ENCODE assay signal across 14 mouse cellular contexts in genomic region chr13:63724843-63725582, GRCm38 (mm10).
A peak's percentile ranks its signal among the peaks of the same experiment; 100 is the strongest.
DNase-seq lines count a peak whose midpoint lies in the region; ATAC-seq and TF ChIP-seq lines count a peak whose summit lies in the region.
"Had no signal": no experiment of that assay in that cellular context is flagged by ENCODE, and none has a peak within 500 bp of the region (broad histone marks: within the 10 kb centered on the region; RNA-seq: fewer than 3 reads in every experiment).

No protein-coding gene starts in this region.

- H3K4me1 ChIP-seq in forebrain, embryonic 10.5 days, result peaks cover 41% of the 10 kb centered on the region
- no peaks in the 10 kb centered on the region for H3K4me1 ChIP-seq in forebrain, embryonic 14.5 days (ENCODE audit: control insufficient read depth, insufficient read depth, low read length)
- 0 out of 2 replicates have a peak, but pooled peaks cover under 1% of the 10 kb centered on the region for H3K4me1 ChIP-seq in liver, embryonic 11.5 days (replicated peaks; ENCODE audit: control insufficient read depth, insufficient read depth, low read length)
- peaks cover 30% of the 10 kb centered on the region for H3K4me1 ChIP-seq in limb, embryonic 14.5 days (ENCODE audit: control insufficient read depth, insufficient read depth, low read length)
- H3K4me1 ChIP-seq in stomach, embryonic 16.5 days (ENCODE audit: control insufficient read depth, insufficient read depth, low read length), result peaks cover 33% of the 10 kb centered on the region

- peak overlapping the region; percentile 31 for H3K27ac ChIP-seq in forebrain, embryonic 10.5 days
- no peak overlapping the region for H3K27ac ChIP-seq in forebrain, embryonic 14.5 days (ENCODE audit: low read depth, low read length)
- H3K27ac ChIP-seq in liver, embryonic 11.5 days (ENCODE audit: low read depth, low read length), result no peak overlapping the region
- H3K27ac ChIP-seq in limb, embryonic 14.5 days (replicated peaks; ENCODE audit: low read depth, low read length), result 0 out of 2 replicates have a peak overlapping the region, but pooled peaks have one; percentile 20
- peak overlapping the region; percentile 81 for H3K27ac ChIP-seq in stomach, embryonic 16.5 days (ENCODE audit: low read length)
- H3K27ac ChIP-seq: neural tube, embryonic 12.5 days had no signal

- WGBS in forebrain, embryonic 10.5 days, result 73% methylated on average over 2 of the region's 2 CpGs
- WGBS in forebrain, embryonic 14.5 days, result 83% methylated on average over 2 of the region's 2 CpGs
- 72% methylated on average over 2 of the region's 2 CpGs for WGBS in liver, embryonic 11.5 days
- 51% methylated on average over 2 of the region's 2 CpGs for WGBS in limb, embryonic 14.5 days
- WGBS in stomach, embryonic 16.5 days, result 58% methylated on average over 2 of the region's 2 CpGs

- peaks cover 17% of the 10 kb centered on the region; the same call in 1 of the 2 replicates for H3K27me3 ChIP-seq in forebrain, embryonic 10.5 days (ENCODE audit: poor library complexity, severe bottlenecking)
- H3K27me3 ChIP-seq in forebrain, embryonic 14.5 days (replicated peaks; ENCODE audit: control insufficient read depth, insufficient read depth, low read length), result no peaks in the 10 kb centered on the region
- H3K27me3 ChIP-seq in liver, embryonic 11.5 days (replicated peaks; ENCODE audit: control insufficient read depth, insufficient read depth, low read length), result no peaks in the 10 kb centered on the region
- H3K27me3 ChIP-seq in limb, embryonic 14.5 days (ENCODE audit: control insufficient read depth, insufficient read depth, low read length), result no peaks in the 10 kb centered on the region
- no peaks in the 10 kb centered on the region for H3K27me3 ChIP-seq in stomach, embryonic 16.5 days (ENCODE audit: control insufficient read depth, insufficient read depth, low read length)
- H3K27me3 ChIP-seq: heart, embryonic 12.5 days; neural tube, embryonic 12.5 days had no signal

- no peak overlapping the region for H3K4me2 ChIP-seq in forebrain, embryonic 14.5 days (ENCODE audit: low read length)
- H3K4me2 ChIP-seq in liver, embryonic 11.5 days, result no peak overlapping the region
- no peak overlapping the region for H3K4me2 ChIP-seq in limb, embryonic 14.5 days (replicated peaks; ENCODE audit: low read depth, low read length, severe bottlenecking)
- no peak overlapping the region for H3K4me2 ChIP-seq in stomach, embryonic 16.5 days (ENCODE audit: low read depth, low read length)
- H3K4me2 ChIP-seq: heart, embryonic 12.5 days; neural tube, embryonic 12.5 days had no signal

- no peak for DNase-seq in forebrain, embryonic 10.5 days (ENCODE audit: extremely low spot score, low spot score)
- no peak for DNase-seq in forebrain, embryonic 14.5 days (ENCODE audit: low spot score)
- peak; percentile 20 for DNase-seq in liver, embryonic 11.5 days (ENCODE audit: low spot score)
- DNase-seq in liver, result no peak
- no peak for DNase-seq in limb, embryonic 14.5 days (ENCODE audit: low spot score)
- DNase-seq in MN1 (ENCODE audit: low spot score), result no peak
- no peak for DNase-seq in frontal cortex, postnatal 36 days (ENCODE audit: low spot score in 2 of 2)
- DNase-seq: adrenal gland, postnatal 14 days; cerebellum, adult 8-10 months; kidney, postnatal 25 days; thymus, postnatal 4 days had no signal

- H3K9ac ChIP-seq in forebrain, embryonic 14.5 days (ENCODE audit: low read length), result no peak overlapping the region
- H3K9ac ChIP-seq in liver, embryonic 11.5 days (ENCODE audit: low read depth, low read length), result no peak overlapping the region
- no peak overlapping the region for H3K9ac ChIP-seq in limb, embryonic 14.5 days (ENCODE audit: low read depth, low read length, severe bottlenecking)
- peak overlapping the region; percentile 40 for H3K9ac ChIP-seq in stomach, embryonic 16.5 days (ENCODE audit: low read length)
- H3K9ac ChIP-seq: heart, embryonic 12.5 days; neural tube, embryonic 12.5 days had no signal

- ATAC-seq in forebrain, embryonic 14.5 days, result no peak
- no peak for ATAC-seq in liver, embryonic 11.5 days (replicated peaks; ENCODE audit: low FRiP score)
- no peak for ATAC-seq in limb, embryonic 14.5 days (ENCODE audit: low FRiP score, low read depth)
- peak; percentile 38; the same call in 1 of the 2 replicates for ATAC-seq in stomach, embryonic 16.5 days (ENCODE audit: insufficient read depth, low FRiP score)

- no peaks in the 10 kb centered on the region for H3K9me3 ChIP-seq in forebrain, embryonic 10.5 days
- H3K9me3 ChIP-seq in forebrain, embryonic 14.5 days (replicated peaks; ENCODE audit: control insufficient read depth, low read length), result no peaks in the 10 kb centered on the region
- H3K9me3 ChIP-seq in liver, embryonic 11.5 days (ENCODE audit: control insufficient read depth, low read length), result no peaks in the 10 kb centered on the region
- no peaks in the 10 kb centered on the region for H3K9me3 ChIP-seq in limb, embryonic 14.5 days (ENCODE audit: control insufficient read depth, low read length)
- no peaks in the 10 kb centered on the region for H3K9me3 ChIP-seq in stomach, embryonic 16.5 days (replicated peaks; ENCODE audit: control insufficient read depth, low read length)
- H3K9me3 ChIP-seq: heart, embryonic 12.5 days; neural tube, embryonic 12.5 days had no signal

- TF ChIP-seq POLR2A in limb, embryonic 14.5 days (IDR thresholded peaks at IDR 0.05; ENCODE audit: borderline replicate concordance, extremely low read depth, insufficient read depth, insufficient read length), result no peak

- H3K36me3 ChIP-seq in forebrain, embryonic 10.5 days (replicated peaks), result no peaks in the 10 kb centered on the region
- H3K36me3 ChIP-seq in forebrain, embryonic 14.5 days (ENCODE audit: control insufficient read depth, insufficient read depth, low read length), result no peaks in the 10 kb centered on the region
- no peaks in the 10 kb centered on the region for H3K36me3 ChIP-seq in liver, embryonic 11.5 days (ENCODE audit: control insufficient read depth, insufficient read depth, low read length)
- no peaks in the 10 kb centered on the region for H3K36me3 ChIP-seq in limb, embryonic 14.5 days (ENCODE audit: control insufficient read depth, insufficient read depth, low read length)
- H3K36me3 ChIP-seq in stomach, embryonic 16.5 days (ENCODE audit: control insufficient read depth, insufficient read depth, low read length), result no peaks in the 10 kb centered on the region
- H3K36me3 ChIP-seq: heart, embryonic 12.5 days; neural tube, embryonic 12.5 days had no signal

- no peak overlapping the region for H3K4me3 ChIP-seq in forebrain, embryonic 10.5 days
- H3K4me3 ChIP-seq in forebrain, embryonic 14.5 days (ENCODE audit: low read depth, low read length), result no peak overlapping the region
- H3K4me3 ChIP-seq in liver, embryonic 11.5 days (ENCODE audit: low read depth, low read length), result no peak overlapping the region
- H3K4me3 ChIP-seq in limb, embryonic 14.5 days (replicated peaks; ENCODE audit: low read length), result no peak overlapping the region
- no peak overlapping the region for H3K4me3 ChIP-seq in stomach, embryonic 16.5 days (replicated peaks; ENCODE audit: low read length)
- H3K4me3 ChIP-seq: heart, embryonic 12.5 days; neural tube, embryonic 12.5 days had no signal

Comparison
In these comparisons a context has a peak if more than half of its experiments do, and no peak if none do; other contexts are left out.
1. H3K27ac ChIP-seq: peak in forebrain, embryonic 10.5 days (single experiment), limb, embryonic 14.5 days (single experiment) and stomach, embryonic 16.5 days (single experiment); none in forebrain, embryonic 14.5 days (single experiment) and liver, embryonic 11.5 days (single experiment).